Mouse (Mus musculus): ENCODE data around the gene Olfr1255.

DNA sequence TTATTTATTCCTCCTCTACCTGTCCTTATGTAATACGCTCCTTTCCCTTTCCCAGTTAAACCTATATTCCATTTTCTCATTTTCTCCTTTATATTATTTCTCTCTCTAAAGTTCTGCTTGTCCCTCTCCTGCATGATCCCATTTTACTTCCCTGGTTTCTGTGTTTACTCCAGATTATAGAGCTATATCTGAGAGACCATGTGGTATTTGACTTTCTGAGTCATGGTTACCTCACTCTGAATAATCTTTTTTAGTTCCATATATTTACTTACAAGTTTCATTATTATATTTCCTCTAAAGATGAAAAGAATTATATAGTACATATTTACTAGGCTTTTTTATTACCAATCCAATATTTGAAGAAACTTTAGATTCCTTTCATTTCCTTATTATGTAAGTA, 37.4 kb downstream of the Olfr1255 start:
- no peak for TF ChIP-seq CTCF (IDR thresholded peaks at IDR 0.05; ENCODE audit: low read depth, low read length)
- TF ChIP-seq GATA1 (IDR thresholded peaks at IDR 0.05; ENCODE audit: borderline replicate concordance, low read length): no peak
- no peak for TF ChIP-seq TAL1 (conservative IDR thresholded peaks at IDR 0.05; ENCODE audit: low read depth, low read length)
- TF ChIP-seq POLR2AphosphoS5 (IDR thresholded peaks at IDR 0.05; ENCODE audit: insufficient replicate concordance, low read depth, low read length): no peak
- no peak for TF ChIP-seq GATA2 (IDR thresholded peaks at IDR 0.05; ENCODE audit: borderline replicate concordance, low read depth, low read length)
